Mouse (Mus musculus): ENCODE measurements around the gene Catsperg1. TPM values are rescaled to one million over a fixed set of nuclear protein-coding genes. Genes with fewer than 3 reads are reported as not detected.

The Catsperg1 gene
- total and polyA plus RNA-seq, 3 experiments, result 0.68 to 2.0 (median 0.93) TPM

GRCm38 (mm10) chr7:29238019-29238967 is 24.5 kb upstream of the Catsperg1 start, which contains the start of gene Yif1b:
Gene Yif1b, plus strand, starts transcription at chr7:29238329.
- peaks cover 5 to 22% of the 10 kb centered on the region in 2 experiments for H3K4me1 ChIP-seq (ENCODE audit: control insufficient read depth in 1 of 2, insufficient read depth in 2 of 2)
- peaks cover 0 to 16% of the 10 kb centered on the region in 2 experiments for H3K36me3 ChIP-seq (replicated peaks in 1 of 2; ENCODE audit: control insufficient read depth in 1 of 2, insufficient read depth in 1 of 2, low read length in 1 of 2)
- H3K27me3 ChIP-seq (replicated peaks), result no peaks in the 10 kb centered on the region
- peak within 1 kb of the TSS; percentile 73 for H3K9ac ChIP-seq (ENCODE audit: insufficient read depth, low read depth)
- peak within 1 kb of the TSS; percentile 72 to 87 (median 76) for H3K4me3 ChIP-seq (replicated peaks in 1 of 3; ENCODE audit: low read depth in 2 of 3, low read length in 2 of 3, poor library complexity in 1 of 3)
- H3K79me2 ChIP-seq (replicated peaks; ENCODE audit: control insufficient read depth, extremely low read depth, insufficient read depth, poor library complexity, severe bottlenecking), result no peaks in the 10 kb centered on the region; the same call in 1 of the 2 replicates
- peak; percentile 100 for DNase-seq (ENCODE audit: extremely low read depth)
- in situ Hi-C loops (cut with MboI; ENCODE audit: low pct_ligation_motif_present, low pct_unique_long_range_greater_than_20kb, low sequenced_read_pairs), result no loop called here
- peak within 1 kb of the TSS; percentile 83 for H3K4me2 ChIP-seq (ENCODE audit: insufficient read depth, low read depth, poor library complexity, severe bottlenecking)
- H3K27ac ChIP-seq (ENCODE audit: insufficient read depth, low read depth), result peak within 1 kb of the TSS; percentile 71
- dilution Hi-C loops (cut with MboI; ENCODE audit: extremely low pct_ligation_motif_present, extremely low pct_unique_long_range_greater_than_20kb, low sequenced_read_pairs), result no loop called here
- no peaks in the 10 kb centered on the region for H3K9me3 ChIP-seq (replicated peaks; ENCODE audit: low read length)
- TF ChIP-seq POLR2AphosphoS2 (IDR thresholded peaks at IDR 0.05; ENCODE audit: low read depth, low read length) (peak; percentile 82; the same call in 1 of the 2 replicates), RCOR1 (conservative IDR thresholded peaks at IDR 0.05; ENCODE audit: low read depth, low read length) (no peak), E2F4 (IDR thresholded peaks at IDR 0.05; ENCODE audit: insufficient replicate concordance, low read depth, low read length) (peak; percentile 55; the same call in 1 of the 2 replicates), MAX (IDR thresholded peaks at IDR 0.05; ENCODE audit: low read length) (peak; percentile 87), PAX5 (IDR thresholded peaks at IDR 0.05; ENCODE audit: low read length) (no peak), POLR2A (IDR thresholded peaks at IDR 0.05; ENCODE audit: low read depth, low read length) (peak; percentile 95), HCFC1 (IDR thresholded peaks at IDR 0.05; ENCODE audit: low read depth, low read length) (peak; percentile 81), ETS1 (conservative IDR thresholded peaks at IDR 0.05; ENCODE audit: low read depth, low read length) (peak; percentile 69), BHLHE40 (IDR thresholded peaks at IDR 0.05; ENCODE audit: low read depth, low read length) (peak; percentile 96), IRF4 (IDR thresholded peaks at IDR 0.05; ENCODE audit: low read depth, low read length) (peak; percentile 79), MXI1 (IDR thresholded peaks at IDR 0.05; ENCODE audit: low read depth, low read length) (peak; percentile 91; the same call in 1 of the 2 replicates), RAD21 (IDR thresholded peaks at IDR 0.05; ENCODE audit: low read depth, low read length) (no peak), MEF2A (IDR thresholded peaks at IDR 0.05; ENCODE audit: borderline replicate concordance, low read depth, low read length) (peak; percentile 58), UBTF (IDR thresholded peaks at IDR 0.05; ENCODE audit: low read depth, low read length) (peak; percentile 59; the same call in 1 of the 2 replicates), KAT2A (IDR thresholded peaks at IDR 0.05; ENCODE audit: insufficient replicate concordance, low read length) (peak; percentile 60; the same call in 1 of the 2 replicates), NRF1 (IDR thresholded peaks at IDR 0.05; ENCODE audit: low read depth, low read length) (peak; percentile 63), USF2 (conservative IDR thresholded peaks at IDR 0.05; ENCODE audit: low read depth, low read length) (no peak; the same call in 1 of the 2 replicates), USF1 (IDR thresholded peaks at IDR 0.05; ENCODE audit: low read depth, low read length) (peak; percentile 21), ZC3H11A (IDR thresholded peaks at IDR 0.05; ENCODE audit: low read depth, low read length) (no peak), MAZ (IDR thresholded peaks at IDR 0.05; ENCODE audit: low read depth, low read length) (no peak), ZMIZ1 (IDR thresholded peaks at IDR 0.05; ENCODE audit: low read depth, low read length) (peak; percentile 67; the same call in 1 of the 2 replicates), NELFE (IDR thresholded peaks at IDR 0.05; ENCODE audit: low read depth, low read length) (peak; percentile 59), MAFK (IDR thresholded peaks at IDR 0.05; ENCODE audit: insufficient replicate concordance, low read length) (no peak), TCF12 (IDR thresholded peaks at IDR 0.05; ENCODE audit: low read depth, low read length) (peak; percentile 74), MYC (IDR thresholded peaks at IDR 0.05; ENCODE audit: low read depth, low read length) (peak; percentile 78; the same call in 1 of the 2 replicates), CHD2 (IDR thresholded peaks at IDR 0.05; ENCODE audit: low read length) (peak; percentile 98), ELF1 (IDR thresholded peaks at IDR 0.05; ENCODE audit: low read depth, low read length) (peak; percentile 70), JUN (IDR thresholded peaks at IDR 0.05; ENCODE audit: insufficient read depth, low read depth, low read length) (no peak), ZKSCAN1 (IDR thresholded peaks at IDR 0.05; ENCODE audit: borderline replicate concordance, low read depth, low read length) (no peak), CTCF (conservative IDR thresholded peaks at IDR 0.05 in 1 of 2, IDR thresholded peaks at IDR 0.05 in 1 of 2; ENCODE audit: low read depth in 2 of 2, low read length in 2 of 2) (peak in 1 of 2 experiments; percentile 10; a peak in 2 of 4 replicates), TBP (conservative IDR thresholded peaks at IDR 0.05; ENCODE audit: low read depth, low read length) (peak; percentile 89), SMC3 (IDR thresholded peaks at IDR 0.05; ENCODE audit: low read depth, low read length) (no peak), GABPA (IDR thresholded peaks at IDR 0.05; ENCODE audit: insufficient replicate concordance, low read depth, low read length) (no peak), EP300 (IDR thresholded peaks at IDR 0.05; ENCODE audit: low read length) (no peak), ZNF384 (IDR thresholded peaks at IDR 0.05; ENCODE audit: low read depth, low read length) (no peak; the same call in 1 of the 2 replicates), JUND (conservative IDR thresholded peaks at IDR 0.05; ENCODE audit: low read depth, low read length) (no peak), CHD1 (IDR thresholded peaks at IDR 0.05; ENCODE audit: low read depth, low read length) (0 out of 2 replicates have a peak, but pooled peaks have one; percentile 25)

All from CH12.LX (cell line).